Mouse (Mus musculus) retina, embryonic 14.5 days (tissue): ENCODE results near the gene Snd1.
A peak's percentile ranks its signal among the peaks of the same experiment; 100 is the strongest.

Experiments
- DNase-seq: peaks from one replicate; pipeline ENCODE4 v3.0.0-alpha.2; 2015; ENCODE audit warnings: low spot score

The Snd1 gene

DNA sequence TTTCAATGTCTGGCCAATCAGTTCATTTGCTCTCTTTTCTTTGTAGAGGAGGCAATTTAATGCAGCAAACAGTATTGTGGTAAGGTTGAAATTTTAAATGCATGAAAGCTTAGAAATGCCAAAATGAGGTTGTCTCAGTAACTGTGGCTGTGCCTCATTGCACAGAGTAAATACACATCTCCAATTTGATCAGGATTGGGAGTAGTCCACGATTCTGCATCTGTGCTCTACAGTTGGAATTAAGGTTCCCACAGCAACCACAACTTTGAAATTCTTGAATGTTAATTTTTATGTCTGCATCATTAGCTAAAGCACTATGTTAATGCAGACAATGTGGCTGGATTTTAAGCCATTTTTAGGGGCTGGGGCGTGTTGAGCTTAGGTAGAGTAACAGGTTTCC is 72.0 kb downstream of the Snd1 start:
- DNase-seq = no peak

DNA sequence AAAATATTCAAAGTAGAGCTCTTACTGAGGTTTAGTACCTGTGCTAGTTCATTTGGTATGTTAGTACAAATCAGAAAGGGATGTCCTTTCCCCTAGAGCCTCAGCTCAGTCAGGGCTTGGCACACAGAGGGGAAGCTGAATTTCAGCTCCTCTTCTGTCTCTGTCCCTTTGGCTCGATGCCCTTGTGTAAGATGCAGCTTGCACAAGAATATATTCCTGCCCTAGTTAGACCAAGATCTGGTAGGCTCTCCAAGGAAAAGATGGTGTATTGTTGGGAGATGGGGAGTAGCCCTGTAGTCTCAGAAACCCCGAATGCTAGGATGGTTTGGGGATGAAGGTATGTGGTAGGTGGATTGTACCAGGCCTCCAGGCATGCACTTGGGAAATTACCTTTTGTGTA is 74.4 kb downstream of the Snd1 start:
- no peak for DNase-seq

DNA sequence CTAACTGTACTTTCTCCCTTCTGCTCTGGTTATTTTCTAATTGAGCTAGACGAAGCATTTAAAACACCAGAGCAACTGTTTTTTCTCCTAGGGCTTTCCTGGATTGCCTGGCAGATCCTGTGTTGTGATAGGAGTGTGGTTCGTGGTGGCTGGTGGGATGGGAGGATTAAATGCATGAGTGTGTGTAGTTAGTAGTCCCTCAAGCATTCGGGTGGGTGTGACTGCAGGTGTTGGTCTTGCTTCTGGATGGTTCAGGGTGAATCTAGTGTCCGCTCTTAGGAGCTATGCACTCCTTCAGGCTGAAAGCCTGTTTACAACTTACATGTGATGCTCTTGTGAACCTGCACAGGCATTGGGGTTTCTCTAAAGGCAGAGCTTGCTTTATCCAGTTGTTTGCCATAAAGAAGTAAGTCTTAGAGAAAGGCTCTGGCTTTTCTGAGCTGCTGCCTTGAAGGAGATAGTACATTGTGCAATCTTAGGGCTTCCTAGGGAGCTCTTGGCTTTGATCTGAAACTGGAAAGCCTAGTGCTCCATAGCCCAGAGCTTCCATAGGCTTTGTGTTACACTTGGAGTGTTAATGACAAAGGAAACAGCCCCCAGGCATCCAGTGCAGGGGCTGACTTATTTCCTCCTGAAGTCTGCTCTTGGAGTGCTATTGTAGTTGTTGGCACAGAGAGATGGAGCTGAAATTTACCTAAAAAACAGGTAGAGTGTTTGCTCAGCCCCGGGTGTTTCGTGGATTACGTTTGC is 75.5 kb downstream of the Snd1 start:
- no peak for DNase-seq

DNA sequence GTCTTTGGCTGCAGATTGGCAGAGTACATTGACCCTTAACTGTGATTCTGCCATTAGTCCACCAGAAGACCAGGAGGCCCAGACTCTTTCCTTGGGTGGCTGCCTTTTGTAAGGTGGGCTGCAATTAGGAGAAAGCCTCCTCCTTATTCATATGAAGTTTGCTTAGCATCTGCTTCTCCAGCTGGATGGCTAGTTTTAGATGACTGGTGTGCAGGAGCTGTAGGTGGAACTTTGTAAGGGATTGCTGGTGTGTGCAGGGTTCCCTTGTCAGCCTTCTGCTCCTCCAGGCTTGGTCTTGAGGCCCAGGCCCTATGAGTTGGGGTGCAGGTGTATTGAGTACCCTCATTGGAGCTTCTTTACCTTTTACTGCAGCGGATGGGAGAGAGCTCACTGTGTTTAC is 79.5 kb downstream of the Snd1 start:
- no peak for DNase-seq

DNA sequence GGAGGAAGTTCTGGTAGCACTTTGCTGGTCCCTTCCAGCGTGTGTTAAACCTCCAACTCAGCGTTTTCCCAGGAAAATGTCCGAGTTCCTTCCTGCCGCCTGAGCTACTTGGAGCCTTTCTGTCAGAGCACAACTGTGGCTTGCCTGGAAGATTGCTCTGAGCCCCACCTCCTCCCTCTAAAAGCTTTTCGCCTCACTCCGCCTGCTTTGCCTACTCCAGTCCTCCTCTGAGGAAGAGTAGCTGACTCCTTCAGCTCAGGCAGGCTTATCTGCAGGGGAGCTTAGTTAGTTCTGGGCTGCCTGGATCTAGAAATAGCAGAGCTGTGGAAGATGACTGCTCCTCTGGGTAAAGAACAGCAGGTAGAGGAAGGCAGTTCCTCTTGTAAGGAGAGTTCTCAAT is 80.1 kb downstream of the Snd1 start:
- no peak for DNase-seq

DNA sequence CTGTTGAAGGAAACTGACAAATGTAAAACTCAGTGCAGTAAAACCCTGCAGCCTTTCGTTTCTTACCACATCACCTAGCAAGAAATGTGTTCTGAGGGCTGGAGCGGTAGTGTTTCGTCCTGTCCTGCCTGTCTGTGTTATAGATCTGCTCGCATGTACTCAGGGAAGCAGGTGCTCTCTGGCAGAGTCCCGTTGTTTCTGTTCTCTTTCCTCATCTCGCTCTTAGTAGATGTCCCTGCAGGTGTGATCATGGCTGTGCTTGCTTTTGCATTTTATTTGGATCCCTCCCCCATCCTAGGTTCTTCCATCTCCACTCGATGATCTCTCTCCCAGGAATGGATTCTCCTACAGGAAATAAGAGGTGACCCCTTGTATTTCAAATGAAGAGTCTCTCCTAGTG is 80.5 kb downstream of the Snd1 start:
- no peak for DNase-seq

DNA sequence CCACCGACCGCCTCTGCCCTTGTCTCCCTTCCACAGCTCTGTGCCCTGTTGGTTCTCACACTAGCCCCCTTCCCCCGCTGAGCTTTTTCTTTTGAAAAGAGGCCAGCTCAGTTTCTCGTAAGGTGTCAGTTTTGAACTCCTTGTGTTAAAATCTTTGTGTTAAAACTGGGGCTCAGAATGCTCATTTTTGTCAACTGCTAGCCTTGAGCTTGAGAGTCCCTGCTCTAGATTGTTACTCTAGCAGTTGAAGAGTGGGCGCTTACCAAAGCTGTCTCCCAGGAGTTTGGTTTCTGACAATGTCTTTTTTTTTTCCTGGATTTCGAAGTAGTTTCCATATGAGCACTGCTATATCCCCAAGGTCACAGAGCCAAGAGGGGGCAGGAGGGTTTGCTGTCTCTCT is 82.8 kb downstream of the Snd1 start:
- DNase-seq = no peak

DNA sequence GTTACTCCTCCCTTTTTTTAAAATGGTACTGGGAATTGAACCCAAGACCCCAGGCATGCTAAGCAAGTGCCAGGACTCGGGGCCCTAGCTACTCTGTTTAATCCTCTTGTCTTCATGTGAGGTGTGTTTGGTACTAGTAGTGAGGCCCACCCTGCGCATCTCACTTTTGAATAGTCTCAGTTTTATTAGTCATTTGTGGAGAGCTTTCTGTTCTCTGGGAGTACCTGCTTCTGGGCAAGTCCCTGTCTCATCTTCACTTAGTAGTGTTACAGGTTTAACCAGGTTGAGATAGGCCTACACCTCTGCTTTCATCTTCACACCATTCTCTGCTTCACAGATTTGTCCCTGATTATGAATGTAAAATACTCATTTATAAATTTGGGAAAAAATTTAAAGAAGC is 84.5 kb downstream of the Snd1 start:
- DNase-seq = no peak

DNA sequence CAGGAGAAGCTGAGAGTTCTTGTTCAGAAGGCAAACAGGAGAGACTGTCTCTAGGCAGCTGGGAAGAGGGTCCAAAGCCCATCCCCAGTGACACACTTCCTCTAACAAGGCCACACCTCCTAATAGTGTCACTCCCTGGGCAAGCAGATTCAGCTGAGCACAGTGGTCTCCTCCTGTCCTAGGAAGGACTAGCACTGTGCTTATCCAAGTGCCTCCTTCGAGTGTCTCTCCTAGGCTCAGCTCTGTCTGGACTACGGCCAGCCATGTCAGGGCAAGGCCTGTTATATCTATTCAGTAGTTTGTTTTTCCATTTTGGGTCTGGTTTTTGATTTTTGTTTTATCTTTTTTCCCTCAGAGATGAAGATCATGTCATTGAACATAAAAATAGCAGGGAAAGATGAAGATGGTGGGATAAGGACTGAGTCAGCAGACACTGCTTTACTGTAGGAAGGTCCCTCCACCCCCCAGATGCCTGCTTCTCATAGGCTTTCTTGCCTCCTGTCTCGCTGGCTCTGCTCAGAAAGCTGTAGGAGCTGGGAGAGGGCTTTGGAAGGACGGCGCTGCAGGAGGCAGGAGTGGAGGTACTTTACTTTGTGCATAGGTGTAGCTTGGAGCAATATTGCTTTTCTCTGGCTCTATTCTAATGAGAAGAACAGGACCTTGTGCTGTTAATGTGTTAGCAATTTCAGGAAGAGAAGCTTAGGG is 86.5 kb downstream of the Snd1 start:
- no peak for DNase-seq

DNA sequence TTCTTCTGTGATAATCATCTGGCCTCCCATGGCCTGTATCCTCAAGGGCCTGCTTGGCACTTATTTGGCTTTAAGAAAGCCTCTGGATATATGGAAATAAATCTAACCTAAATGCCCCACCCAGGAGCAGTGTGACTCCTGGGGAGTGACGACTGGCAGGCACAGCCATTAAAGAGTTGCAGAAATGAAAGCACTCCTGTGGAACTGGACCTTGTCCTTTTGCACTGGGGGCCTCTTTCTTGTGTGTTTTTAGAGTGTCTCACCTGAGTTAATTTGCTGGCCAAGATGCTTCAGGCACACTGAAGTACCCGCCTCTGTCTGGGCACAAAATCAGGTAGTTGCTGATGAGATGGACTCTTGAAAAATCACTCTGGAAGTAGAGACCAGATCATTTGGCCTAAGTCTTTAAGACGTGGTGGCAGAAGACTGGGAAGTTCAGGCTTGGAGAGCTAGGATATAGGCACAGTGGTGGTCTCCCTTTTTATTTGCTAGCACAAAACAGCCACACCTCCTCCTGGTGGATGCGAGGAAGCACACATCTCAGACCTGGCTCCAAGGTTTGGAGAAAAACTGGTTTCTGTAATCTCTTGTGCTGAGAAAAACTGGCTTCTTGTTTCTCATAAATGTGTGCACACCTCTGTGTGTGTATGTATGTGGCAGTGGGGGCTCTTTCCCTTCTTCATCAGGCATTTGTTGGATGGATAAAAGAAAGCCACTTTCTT is 87.5 kb downstream of the Snd1 start:
- DNase-seq = no peak

DNA sequence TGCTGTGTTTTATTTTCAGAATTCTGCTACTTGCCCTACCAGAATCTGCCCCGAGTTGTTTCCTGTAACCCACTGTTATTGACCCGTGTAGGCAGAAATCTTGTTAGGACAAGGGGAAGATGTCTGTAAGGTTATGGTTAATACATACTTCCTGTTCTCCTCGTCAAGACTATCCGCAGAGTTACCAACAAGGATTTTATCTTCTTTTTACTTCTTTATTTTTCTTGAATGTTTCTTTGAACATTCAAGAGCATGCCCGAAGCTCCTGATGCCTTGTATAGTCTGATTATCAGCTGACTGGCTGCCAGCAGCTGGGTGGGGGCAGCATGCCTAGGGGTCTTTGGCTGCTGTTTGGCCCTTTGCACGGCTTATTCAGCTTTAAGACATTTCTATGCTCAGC is 93.0 kb downstream of the Snd1 start:
- no peak for DNase-seq

DNA sequence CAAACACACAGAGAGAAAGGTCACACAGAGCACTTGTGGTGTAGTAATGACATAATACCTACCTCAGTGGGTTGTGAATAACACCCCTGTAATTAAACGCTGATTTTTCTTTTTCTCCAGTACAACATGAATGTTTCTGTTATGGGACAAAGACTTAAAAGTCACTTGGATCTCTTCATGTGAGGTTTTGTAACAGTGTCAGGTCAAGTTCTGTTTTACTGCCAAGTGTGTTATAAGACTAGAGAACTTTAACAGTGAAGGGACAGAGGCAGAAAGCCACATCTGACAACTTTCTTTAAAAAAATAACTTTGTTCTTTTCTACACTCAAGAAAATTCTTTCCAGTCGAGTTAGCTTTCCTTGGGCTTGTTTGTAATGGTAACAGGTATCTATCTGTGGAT is 97.0 kb downstream of the Snd1 start:
- no peak for DNase-seq

DNA sequence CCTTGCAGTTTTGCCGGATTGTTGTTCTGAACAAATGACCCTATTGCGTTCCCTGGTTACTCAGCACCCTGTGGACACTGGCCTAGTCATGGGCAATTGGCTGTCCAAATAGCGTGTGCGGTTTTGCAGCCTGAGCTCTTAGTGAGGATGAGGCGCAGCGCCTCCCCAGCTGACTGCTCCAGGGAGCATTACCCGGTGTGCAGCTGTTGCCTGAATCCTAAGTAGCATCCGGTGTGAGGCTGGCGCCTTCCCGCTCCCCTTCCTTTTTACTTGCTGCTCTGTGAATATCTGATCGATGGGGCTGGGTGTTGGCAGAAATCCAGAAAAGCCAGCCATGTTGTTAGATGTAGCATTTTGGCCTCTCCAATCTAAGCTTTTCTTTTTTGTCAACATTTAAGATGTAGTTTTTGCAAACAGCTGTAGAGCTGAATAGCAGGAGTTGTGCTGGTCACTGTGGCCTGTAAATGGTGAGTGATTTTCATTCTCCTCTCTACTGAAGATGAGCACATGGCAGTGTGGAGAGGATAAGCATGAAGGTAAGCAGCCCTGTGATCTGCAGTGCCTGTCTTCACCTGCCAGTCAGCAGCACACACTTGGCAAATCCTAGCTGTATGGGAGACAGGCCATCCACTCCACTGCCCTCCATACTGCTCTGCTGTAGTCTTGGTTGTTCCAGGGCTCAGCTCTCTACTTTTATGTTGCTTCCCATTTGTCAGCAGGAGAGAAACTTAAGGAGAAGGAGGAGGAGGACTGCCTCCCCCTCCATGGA is 98.2 kb downstream of the Snd1 start:
- DNase-seq = peak; percentile 58

DNA sequence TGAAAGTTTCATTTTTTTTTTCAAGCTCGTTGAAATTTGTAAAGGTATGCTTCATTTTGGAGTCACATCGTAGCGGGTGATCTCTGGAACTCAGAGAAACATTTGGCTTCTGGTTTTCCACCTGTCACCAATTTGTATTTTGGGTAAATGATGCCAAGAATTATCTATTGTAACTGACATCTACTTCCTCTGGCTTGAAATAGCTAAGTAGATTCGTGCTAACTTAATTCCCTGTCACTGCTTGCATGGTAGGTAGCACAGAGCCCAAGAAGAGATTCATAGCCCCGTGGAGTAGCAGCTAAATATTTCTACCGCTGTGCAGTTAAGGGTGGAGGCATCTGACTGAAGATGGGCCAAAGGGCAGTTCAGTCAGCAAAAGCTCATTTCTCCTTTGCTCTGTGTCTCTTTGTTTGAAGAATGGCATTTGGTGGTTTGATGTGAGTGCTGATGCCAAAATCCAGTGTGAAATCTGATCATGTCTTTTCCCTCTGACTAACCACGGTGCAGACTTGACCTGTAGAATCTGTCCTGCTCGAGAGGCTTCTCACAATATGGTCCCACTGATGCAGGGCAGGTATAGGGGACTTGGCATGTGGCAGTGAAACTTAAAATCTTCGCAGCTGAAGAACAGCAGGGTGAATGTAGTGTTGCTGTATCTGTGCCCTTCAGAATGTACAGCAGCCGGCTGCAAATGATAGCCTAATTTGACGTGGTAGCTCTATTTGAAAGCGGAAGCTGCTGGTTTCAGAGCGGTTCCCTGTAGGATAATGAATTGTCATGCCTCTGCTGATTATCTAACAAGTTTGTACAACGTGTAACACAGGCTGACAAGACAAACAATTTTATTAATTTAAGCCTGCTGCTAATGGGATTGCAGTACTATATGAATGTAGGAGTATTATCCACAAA is 101.7 kb downstream of the Snd1 start:
- DNase-seq = no peak

DNA sequence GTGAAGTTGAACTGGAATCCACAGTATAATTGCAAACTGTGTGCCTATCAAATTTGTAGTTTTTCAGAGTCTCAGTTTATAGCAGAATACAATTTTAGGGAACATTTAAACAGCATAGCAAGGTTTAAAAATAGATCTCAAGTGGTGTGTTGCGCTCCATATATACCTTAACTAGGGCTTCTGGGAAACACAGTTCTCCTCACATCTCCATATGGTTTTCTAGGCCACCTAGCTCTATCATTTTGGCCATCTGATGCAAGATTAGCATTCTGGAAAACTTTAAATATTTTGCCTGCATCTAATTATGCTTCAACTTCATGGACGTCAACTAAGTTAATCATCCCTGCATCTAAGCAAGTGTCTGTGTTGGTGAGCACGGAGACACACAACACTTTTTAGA is 107.9 kb downstream of the Snd1 start:
- DNase-seq = no peak

DNA sequence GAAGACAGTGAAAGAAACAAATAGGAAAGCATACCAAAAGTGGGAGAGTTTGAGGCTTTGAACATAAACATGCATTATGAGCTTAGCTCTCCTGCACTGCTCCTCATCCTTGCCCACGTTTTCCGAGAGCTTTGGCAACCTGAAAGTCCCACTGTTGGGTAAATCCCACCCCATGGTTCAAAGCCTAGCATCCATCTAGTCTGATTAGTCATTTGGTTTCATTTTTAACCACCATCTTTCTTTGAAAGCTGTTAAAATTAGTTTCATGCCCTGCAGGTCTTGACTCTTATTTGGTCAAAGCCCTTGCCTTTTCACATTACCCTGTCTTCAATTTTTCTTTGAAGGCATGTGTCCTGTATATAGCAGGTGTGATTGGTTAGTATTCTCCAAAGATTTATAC is 108.5 kb downstream of the Snd1 start:
- no peak for DNase-seq

DNA sequence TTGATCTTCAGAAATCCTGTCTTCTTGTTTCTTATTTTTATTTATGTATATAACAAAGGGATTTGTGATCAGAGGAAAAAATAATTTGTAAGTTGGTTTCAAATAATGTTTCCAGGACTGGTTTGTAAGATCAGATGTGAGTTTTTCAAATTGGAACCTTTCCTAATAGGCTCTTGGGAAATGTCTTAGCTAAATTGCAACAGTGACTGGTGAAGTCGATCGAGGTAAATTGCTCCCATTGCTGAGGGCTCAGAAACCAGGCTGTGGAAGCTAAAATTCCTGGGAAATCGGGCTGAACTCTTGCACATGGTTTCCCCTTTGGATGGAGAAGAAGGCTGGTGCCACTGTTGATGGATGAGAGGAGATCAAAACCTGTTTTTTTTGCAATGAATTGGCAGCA is 111.9 kb downstream of the Snd1 start:
- DNase-seq = no peak

DNA sequence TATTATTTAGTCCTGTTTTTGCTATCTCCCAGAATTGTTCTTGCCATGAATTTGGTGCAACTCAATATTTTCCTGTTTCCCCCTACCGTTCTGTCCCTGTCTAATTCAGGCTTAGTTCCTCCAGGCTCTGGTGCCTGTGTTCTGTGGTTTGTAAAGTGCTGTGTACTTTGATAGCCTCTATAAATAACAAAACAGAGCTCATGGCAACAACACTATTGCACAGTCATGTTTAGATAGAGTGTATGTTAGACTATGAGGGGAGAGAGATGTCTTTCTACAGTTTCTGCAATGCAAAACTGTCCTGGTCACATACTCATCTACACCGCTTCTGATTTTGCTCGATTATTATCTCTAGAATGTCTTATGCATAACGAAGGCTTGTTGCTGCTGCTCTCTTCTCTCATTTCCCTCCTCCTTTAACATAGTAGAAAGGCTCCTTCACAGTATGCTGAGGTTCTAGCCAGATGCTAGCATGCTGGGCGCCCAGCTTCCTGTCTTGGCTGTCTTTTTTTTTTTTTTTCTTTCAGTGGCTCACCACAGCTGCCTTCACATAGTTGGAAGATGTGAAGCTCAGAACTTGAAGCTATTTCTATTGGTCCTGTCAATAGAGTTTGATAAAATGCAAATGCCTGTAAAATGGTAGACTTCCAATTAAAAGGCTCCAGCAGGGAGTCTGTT is 113.7 kb downstream of the Snd1 start:
- DNase-seq = no peak

DNA sequence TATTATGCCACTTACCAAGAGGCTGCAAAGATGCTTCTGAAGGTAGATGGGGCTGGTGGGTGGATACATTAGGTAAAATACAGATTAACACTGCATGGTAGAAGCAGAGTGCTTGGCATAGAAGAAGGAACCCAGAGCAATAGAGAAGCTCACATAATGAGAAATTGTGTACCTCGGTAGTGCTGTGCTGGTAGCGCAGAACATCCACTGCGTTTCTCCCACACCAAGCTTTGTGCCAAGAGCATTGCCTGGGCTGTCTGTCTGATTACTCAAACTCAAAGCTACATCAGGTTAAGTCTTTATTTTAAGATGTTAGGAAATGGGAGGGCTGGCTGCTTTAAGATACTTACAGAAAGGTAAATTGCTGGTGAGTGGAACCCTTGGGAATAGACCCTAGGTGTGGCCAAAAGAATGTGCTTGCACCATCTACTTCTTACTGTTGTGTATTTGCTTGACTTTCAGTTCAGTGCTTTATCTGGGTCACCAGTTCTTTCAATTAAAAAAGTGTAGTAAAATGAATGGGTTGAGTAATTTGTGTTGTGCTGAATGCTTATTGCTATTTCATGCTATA is 117.5 kb downstream of the Snd1 start:
- DNase-seq = no peak

DNA sequence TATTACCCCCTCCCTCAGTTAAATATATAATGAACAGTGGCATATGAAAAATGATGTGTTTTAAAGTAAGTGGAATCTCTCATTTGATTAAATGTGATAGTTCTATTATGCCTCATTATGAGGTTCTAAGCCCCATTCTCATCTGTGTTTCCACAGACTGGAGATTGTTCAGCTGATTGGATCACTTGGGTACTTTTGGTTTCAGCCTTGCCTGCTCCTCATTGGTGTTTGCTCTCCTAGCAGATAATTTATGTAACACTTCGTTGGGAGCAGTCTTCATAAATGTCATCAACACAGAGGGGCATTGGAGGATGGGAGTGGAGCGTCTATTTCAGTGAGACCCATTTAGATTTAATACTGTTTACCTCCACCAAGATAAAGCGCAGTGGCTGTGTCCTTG is 118.8 kb downstream of the Snd1 start:
- DNase-seq = no peak

DNA sequence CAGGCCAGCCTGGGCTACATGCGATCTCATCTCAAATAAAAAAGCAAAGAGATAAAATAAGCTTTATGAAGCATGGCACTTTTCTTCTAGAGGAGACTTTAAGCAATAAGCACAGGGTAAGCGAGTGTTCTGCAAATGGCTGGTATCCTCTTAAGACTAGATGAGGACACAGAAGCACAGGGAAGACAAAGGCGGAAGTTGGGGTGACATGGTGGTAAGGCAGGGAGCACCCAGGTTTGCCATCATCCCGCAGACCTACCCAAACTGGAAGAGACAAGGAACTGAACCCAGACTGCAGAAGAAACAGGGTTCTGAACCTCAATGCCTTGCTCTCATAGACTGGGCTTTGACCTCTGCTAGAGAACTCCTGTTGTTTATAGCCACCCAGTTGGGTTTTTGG is 119.8 kb downstream of the Snd1 start:
- no peak for DNase-seq
